8 mouse cellular contexts compared by ENCODE assay signal in genomic region chr5:136965686-136966085, GRCm38 (mm10). TPM values are rescaled to one million over a fixed set of nuclear protein-coding genes. Genes with fewer than 3 reads are reported as not detected.
DNase-seq lines count a peak whose midpoint lies in the region; ATAC-seq and TF ChIP-seq lines count a peak whose summit lies in the region.
"Had no signal": no experiment of that assay in that cellular context is flagged by ENCODE, and none has a peak within 500 bp of the region (broad histone marks: within the 10 kb centered on the region; RNA-seq: fewer than 3 reads in every experiment).

No protein-coding gene starts in this region.

- DNase-seq in lung, postnatal 4 days: no peak
- no peak for DNase-seq in kidney, postnatal 0 days (ENCODE audit: low spot score)
- no peak for DNase-seq in left cerebral cortex, adult 9 months (ENCODE audit: low spot score in 2 of 2)

- H3K4me3 ChIP-seq in lung, embryonic 15.5 days: no peak overlapping the region
- no peak overlapping the region for H3K4me3 ChIP-seq in heart, embryonic 16.5 days (ENCODE audit: low read length)
- no peak overlapping the region for H3K4me3 ChIP-seq in kidney, postnatal 0 days (replicated peaks; ENCODE audit: low read depth, low read length)
- H3K4me3 ChIP-seq in stomach, embryonic 15.5 days (replicated peaks): no peak overlapping the region
- H3K4me3 ChIP-seq: midbrain, embryonic 13.5 days had no signal

- H3K36me3 ChIP-seq in lung, embryonic 15.5 days: peaks cover 23% of the 10 kb centered on the region
- H3K36me3 ChIP-seq in heart, embryonic 16.5 days (ENCODE audit: control insufficient read depth, insufficient read depth): peaks cover 19% of the 10 kb centered on the region; the same call in 1 of the 2 replicates
- H3K36me3 ChIP-seq in kidney, postnatal 0 days (ENCODE audit: insufficient read depth, low read length): peaks cover 24% of the 10 kb centered on the region
- peaks cover 23% of the 10 kb centered on the region for H3K36me3 ChIP-seq in stomach, embryonic 15.5 days

- TF ChIP-seq CTCF in kidney, postnatal 0 days (IDR thresholded peaks at IDR 0.05; ENCODE audit: low read depth): no peak

- H3K9ac ChIP-seq in lung, embryonic 15.5 days: no peak overlapping the region
- no peak overlapping the region for H3K9ac ChIP-seq in heart, embryonic 16.5 days (ENCODE audit: low read length)
- peak overlapping the region; percentile 35; the same call in 1 of the 2 replicates for H3K9ac ChIP-seq in kidney, postnatal 0 days (ENCODE audit: low read depth, low read length)
- H3K9ac ChIP-seq in stomach, embryonic 15.5 days: no peak overlapping the region
- H3K9ac ChIP-seq: midbrain, embryonic 13.5 days had no signal

- no peaks in the 10 kb centered on the region for H3K9me3 ChIP-seq in lung, embryonic 15.5 days
- H3K9me3 ChIP-seq in heart, embryonic 16.5 days (replicated peaks; ENCODE audit: control insufficient read depth, low read length): no peaks in the 10 kb centered on the region
- no peaks in the 10 kb centered on the region for H3K9me3 ChIP-seq in kidney, postnatal 0 days (replicated peaks; ENCODE audit: low read length)
- H3K9me3 ChIP-seq in stomach, embryonic 15.5 days: no peaks in the 10 kb centered on the region
- H3K9me3 ChIP-seq: midbrain, embryonic 13.5 days had no signal

- ATAC-seq in lung, embryonic 15.5 days (ENCODE audit: borderline replicate concordance, extremely low read depth, low FRiP score, low TSS enrichment): no peak
- no peak for ATAC-seq in heart, embryonic 16.5 days (replicated peaks; ENCODE audit: extremely low read depth, insufficient read depth, low FRiP score)
- ATAC-seq in kidney, postnatal 0 days (replicated peaks; ENCODE audit: low FRiP score, low read depth): no peak
- ATAC-seq in stomach, embryonic 15.5 days (ENCODE audit: insufficient read depth, low FRiP score, low read depth): no peak
- no peak for ATAC-seq in activated CD4-positive, CD25-positive, alpha-beta regulatory T cell, adult 4 months
- ATAC-seq: midbrain, embryonic 13.5 days had no signal

- no peaks in the 10 kb centered on the region for H3K27me3 ChIP-seq in lung, embryonic 15.5 days
- no peaks in the 10 kb centered on the region for H3K27me3 ChIP-seq in heart, embryonic 16.5 days (ENCODE audit: control insufficient read depth, insufficient read depth, low read length)
- H3K27me3 ChIP-seq in kidney, postnatal 0 days (ENCODE audit: insufficient read depth, low read length): no peaks in the 10 kb centered on the region
- no peaks in the 10 kb centered on the region for H3K27me3 ChIP-seq in stomach, embryonic 15.5 days (replicated peaks)
- H3K27me3 ChIP-seq: midbrain, embryonic 13.5 days had no signal

- peaks cover 44% of the 10 kb centered on the region for H3K4me1 ChIP-seq in lung, embryonic 15.5 days
- H3K4me1 ChIP-seq in heart, embryonic 16.5 days (ENCODE audit: control insufficient read depth, insufficient read depth, low read length): peaks cover 30% of the 10 kb centered on the region
- peaks cover 36% of the 10 kb centered on the region for H3K4me1 ChIP-seq in kidney, postnatal 0 days (replicated peaks; ENCODE audit: insufficient read depth, low read length)
- peaks cover 43% of the 10 kb centered on the region for H3K4me1 ChIP-seq in stomach, embryonic 15.5 days

- H3K27ac ChIP-seq in lung, embryonic 15.5 days: peak overlapping the region; percentile 70
- H3K27ac ChIP-seq in heart, embryonic 16.5 days (ENCODE audit: low read length): peak overlapping the region; percentile 80
- H3K27ac ChIP-seq in kidney, postnatal 0 days: peak overlapping the region; percentile 84
- H3K27ac ChIP-seq in stomach, embryonic 15.5 days: peak overlapping the region; percentile 72
- H3K27ac ChIP-seq: midbrain, embryonic 13.5 days had no signal

- 78% methylated on average over 8 of the region's 8 CpGs for WGBS in lung, embryonic 15.5 days
- WGBS in heart, embryonic 16.5 days: 91% methylated on average over 7 of the region's 8 CpGs
- 75% methylated on average over 7 of the region's 8 CpGs for WGBS in kidney, postnatal 0 days
- 78% methylated on average over 7 of the region's 8 CpGs for WGBS in stomach, embryonic 15.5 days

- H3K4me2 ChIP-seq in lung, embryonic 15.5 days: no peak overlapping the region
- H3K4me2 ChIP-seq in heart, embryonic 16.5 days (ENCODE audit: low read depth, low read length): no peak overlapping the region
- H3K4me2 ChIP-seq in kidney, postnatal 0 days (ENCODE audit: low read length): peak overlapping the region; percentile 5; the same call in 1 of the 2 replicates
- H3K4me2 ChIP-seq in stomach, embryonic 15.5 days: peak overlapping the region; percentile 9; the same call in 1 of the 2 replicates
- H3K4me2 ChIP-seq: midbrain, embryonic 13.5 days had no signal

RNA-seq across cellular contexts. Expression of gene Cldn15, which starts 0.7 kb away (rescaled TPM):
- polyA plus RNA-seq in lung, embryonic 15.5 days (2015; fragmentation: Nextera tagmentation; extraction: Ambion mirVana): 4.7 and 5.1 TPM in 2 replicates
- polyA plus RNA-seq in heart, embryonic 16.5 days (2015; fragmentation: Nextera tagmentation; extraction: Ambion mirVana): 6.7 and 7.1 TPM in 2 replicates
- 11.9 and 12.6 TPM in 2 replicates for polyA plus RNA-seq in kidney, postnatal 0 days (2015; fragmentation: Nextera tagmentation; extraction: Ambion mirVana)
- 8.9 and 10.8 TPM in 2 replicates for polyA plus RNA-seq in stomach, embryonic 15.5 days (2015; fragmentation: Nextera tagmentation; extraction: Ambion mirVana)
- polyA plus RNA-seq in activated CD4-positive, CD25-positive, alpha-beta regulatory T cell, adult 4 months (2017; shearing (Covaris generic)): not detected

RNA-seq across cellular contexts. Expression of gene Fis1, which starts 12.6 kb away (rescaled TPM):
- 291 and 292 TPM in 2 replicates for polyA plus RNA-seq in lung, embryonic 15.5 days (2015; fragmentation: Nextera tagmentation; extraction: Ambion mirVana)
- 214 and 233 TPM in 2 replicates for polyA plus RNA-seq in heart, embryonic 16.5 days (2015; fragmentation: Nextera tagmentation; extraction: Ambion mirVana)
- polyA plus RNA-seq in kidney, postnatal 0 days (2015; fragmentation: Nextera tagmentation; extraction: Ambion mirVana): 362 and 384 TPM in 2 replicates
- polyA plus RNA-seq in stomach, embryonic 15.5 days (2015; fragmentation: Nextera tagmentation; extraction: Ambion mirVana): 246 and 259 TPM in 2 replicates
- 100 to 1,000 TPM; 446 to 499 TPM for polyA plus RNA-seq in activated CD4-positive, CD25-positive, alpha-beta regulatory T cell, adult 4 months (2017; shearing (Covaris generic))

RNA-seq across cellular contexts. Expression of gene Plod3, which starts 21.1 kb away (rescaled TPM):
- polyA plus RNA-seq in lung, embryonic 15.5 days (2015; fragmentation: Nextera tagmentation; extraction: Ambion mirVana): 55.9 and 58.9 TPM in 2 replicates
- 42.2 and 46.2 TPM in 2 replicates for polyA plus RNA-seq in heart, embryonic 16.5 days (2015; fragmentation: Nextera tagmentation; extraction: Ambion mirVana)
- polyA plus RNA-seq in kidney, postnatal 0 days (2015; fragmentation: Nextera tagmentation; extraction: Ambion mirVana): 30.6 and 32.0 TPM in 2 replicates
- polyA plus RNA-seq in stomach, embryonic 15.5 days (2015; fragmentation: Nextera tagmentation; extraction: Ambion mirVana): 44.8 and 46.8 TPM in 2 replicates
- polyA plus RNA-seq in activated CD4-positive, CD25-positive, alpha-beta regulatory T cell, adult 4 months (2017; shearing (Covaris generic)): 1 to 10 TPM; 2.6 to 6.0 TPM

RNA-seq across cellular contexts. Expression of gene Znhit1, which starts 22.1 kb away (rescaled TPM):
- 101 and 102 TPM in 2 replicates for polyA plus RNA-seq in lung, embryonic 15.5 days (2015; fragmentation: Nextera tagmentation; extraction: Ambion mirVana)
- 74.4 and 80.5 TPM in 2 replicates for polyA plus RNA-seq in heart, embryonic 16.5 days (2015; fragmentation: Nextera tagmentation; extraction: Ambion mirVana)
- polyA plus RNA-seq in kidney, postnatal 0 days (2015; fragmentation: Nextera tagmentation; extraction: Ambion mirVana): 86.5 and 91.1 TPM in 2 replicates
- 90.6 and 94.3 TPM in 2 replicates for polyA plus RNA-seq in stomach, embryonic 15.5 days (2015; fragmentation: Nextera tagmentation; extraction: Ambion mirVana)
- 10 to 100 TPM; 56.5 to 66.5 TPM for polyA plus RNA-seq in activated CD4-positive, CD25-positive, alpha-beta regulatory T cell, adult 4 months (2017; shearing (Covaris generic))

RNA-seq across cellular contexts. Expression of gene Ift22, which starts 57.7 kb away (rescaled TPM):
- 84.6 and 87.1 TPM in 2 replicates for polyA plus RNA-seq in lung, embryonic 15.5 days (2015; fragmentation: Nextera tagmentation; extraction: Ambion mirVana)
- polyA plus RNA-seq in heart, embryonic 16.5 days (2015; fragmentation: Nextera tagmentation; extraction: Ambion mirVana): 35.9 and 41.4 TPM in 2 replicates
- polyA plus RNA-seq in kidney, postnatal 0 days (2015; fragmentation: Nextera tagmentation; extraction: Ambion mirVana): 74.4 and 75.8 TPM in 2 replicates
- 59.5 and 62.3 TPM in 2 replicates for polyA plus RNA-seq in stomach, embryonic 15.5 days (2015; fragmentation: Nextera tagmentation; extraction: Ambion mirVana)
- polyA plus RNA-seq in activated CD4-positive, CD25-positive, alpha-beta regulatory T cell, adult 4 months (2017; shearing (Covaris generic)): 1 to 10 TPM; 7.4 to 9.7 TPM

Comparison
In these comparisons a context has a peak if more than half of its experiments do, and no peak if none do; other contexts are left out.
1. H3K4me2 ChIP-seq: peak in kidney, postnatal 0 days (single experiment) and stomach, embryonic 15.5 days (single experiment); none in lung, embryonic 15.5 days (single experiment) and heart, embryonic 16.5 days (single experiment).
2. Peak in every context shown above with its lines, with median percentiles within 50 percentile points of each other: H3K27ac ChIP-seq.